Mouse (Mus musculus): ENCODE results near the gene Vsig10. TPM values are rescaled to one million over a fixed set of nuclear protein-coding genes. Genes with fewer than 3 reads are reported as not detected.

Vsig10 gene
- polyA plus RNA-seq, 1 experiment from 2014 or later, result 16.6 TPM

DNA sequence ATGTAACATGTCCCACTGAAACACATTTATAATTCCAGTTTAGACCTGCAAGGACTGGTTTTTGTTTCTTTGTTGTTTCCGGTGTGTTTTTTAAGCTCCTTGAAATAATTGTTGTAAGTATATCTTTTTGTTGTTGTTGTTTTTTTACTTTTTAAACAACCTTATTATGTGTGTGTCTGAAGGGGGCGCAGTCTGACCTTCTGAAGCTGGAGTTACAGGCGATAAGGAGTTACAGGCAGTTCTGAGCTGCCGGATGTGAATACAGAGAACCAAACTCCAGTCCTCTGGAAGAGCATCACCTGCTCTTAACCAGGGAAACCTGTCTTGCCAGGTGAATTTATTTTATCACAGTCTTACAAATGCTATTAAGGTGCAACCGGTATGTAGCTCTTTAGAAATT, 13.1 kb upstream of the Vsig10 start:
- H3K27me3 ChIP-seq, result no peaks in the 10 kb centered on the region
- H3K4me1 ChIP-seq, result no peaks in the 10 kb centered on the region
- no peak overlapping the region for H3K27ac ChIP-seq
- H3K9ac ChIP-seq, result no peak overlapping the region
- H3K9me3 ChIP-seq, result no peaks in the 10 kb centered on the region
- WGBS, result 86% methylated on average over 5 of the region's 5 CpGs
- ATAC-seq (ENCODE audit: borderline replicate concordance, extremely low read depth, low FRiP score, low TSS enrichment), result no peak
- no peaks in the 10 kb centered on the region for H3K36me3 ChIP-seq
- no peak overlapping the region for H3K4me3 ChIP-seq
- H3K4me2 ChIP-seq, result no peak overlapping the region

DNA sequence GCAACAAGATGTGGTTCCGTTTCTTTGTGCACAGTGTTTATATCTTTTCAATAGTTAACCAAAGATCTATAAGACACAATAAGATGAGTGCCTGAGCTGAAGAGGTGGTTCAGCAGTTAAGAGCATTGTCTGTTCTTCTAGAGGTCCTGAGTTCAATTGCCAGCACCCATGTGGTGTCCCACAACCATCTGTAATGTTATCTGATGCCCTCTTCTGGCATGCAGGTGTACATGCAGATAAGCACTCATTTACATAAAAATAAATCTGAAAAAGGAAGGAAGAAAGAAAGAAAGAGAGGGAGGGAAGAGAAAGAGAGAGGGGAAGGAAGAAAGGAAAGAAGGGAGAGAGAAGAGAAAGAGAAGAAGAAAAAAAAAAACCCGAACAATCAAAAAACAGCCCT, 12.1 kb upstream of the Vsig10 start:
- Histone ChIP-seq H3K4me2 (no peak overlapping the region), H3K27me3 (no peaks in the 10 kb centered on the region), H3K27ac (no peak overlapping the region), H3K9me3 (no peaks in the 10 kb centered on the region), H3K4me1 (no peaks in the 10 kb centered on the region), H3K36me3 (no peaks in the 10 kb centered on the region), H3K9ac (no peak overlapping the region), H3K4me3 (no peak overlapping the region)
- no peak for ATAC-seq (ENCODE audit: borderline replicate concordance, extremely low read depth, low FRiP score, low TSS enrichment)
- WGBS, result 96% methylated on average over 2 of the region's 2 CpGs

DNA sequence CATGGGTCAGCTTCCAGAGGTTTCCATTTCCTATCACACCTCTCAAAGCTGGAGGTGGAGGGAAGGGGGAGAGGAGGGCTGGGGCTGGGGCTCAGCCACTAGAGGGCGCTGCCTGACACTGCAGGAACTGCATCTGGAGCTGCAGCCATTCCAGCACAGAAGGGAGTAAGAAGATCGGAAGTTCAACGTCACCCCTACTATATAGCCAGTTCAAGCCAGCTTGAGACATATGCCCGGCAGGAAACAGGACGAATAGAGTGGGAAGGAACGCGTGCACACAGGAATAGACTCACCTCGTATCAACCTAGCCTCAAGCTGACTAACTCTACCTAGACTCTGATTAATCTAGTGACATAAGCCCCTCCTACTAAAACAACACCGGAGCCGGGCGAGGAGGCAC, 11.2 kb upstream of the Vsig10 start:
- Histone ChIP-seq H3K9me3 (no peaks in the 10 kb centered on the region), H3K4me1 (no peaks in the 10 kb centered on the region), H3K4me3 (no peak overlapping the region), H3K27me3 (no peaks in the 10 kb centered on the region), H3K36me3 (no peaks in the 10 kb centered on the region), H3K27ac (no peak overlapping the region), H3K4me2 (no peak overlapping the region), H3K9ac (no peak overlapping the region)
- 28% methylated on average over 11 of the region's 11 CpGs for WGBS
- 0 out of 2 replicates have a peak, but pooled peaks have one; percentile 43 for ATAC-seq (ENCODE audit: borderline replicate concordance, extremely low read depth, low FRiP score, low TSS enrichment)

DNA sequence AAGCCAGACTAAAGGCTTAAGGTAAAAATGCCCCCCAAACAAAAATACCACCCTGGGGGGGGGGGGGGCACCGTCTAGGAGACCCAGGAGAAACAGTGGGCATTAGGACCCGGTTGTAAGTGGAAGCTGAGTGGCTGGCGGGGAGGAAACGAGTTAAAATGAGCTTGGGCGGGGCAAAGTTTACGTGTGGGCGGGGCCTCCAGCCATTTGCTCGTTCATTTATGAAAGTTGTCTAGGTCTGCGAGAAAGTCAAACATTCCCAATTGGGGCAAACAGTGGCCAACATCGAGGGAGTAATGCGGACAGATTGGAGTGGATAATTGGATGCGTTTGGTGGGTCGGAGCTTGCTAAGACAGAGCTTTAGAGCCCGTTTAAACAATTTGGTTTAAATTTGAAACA, 5.5 kb upstream of the Vsig10 start:
- Histone ChIP-seq H3K4me1 (peaks cover 25% of the 10 kb centered on the region), H3K27me3 (no peaks in the 10 kb centered on the region), H3K27ac (peak overlapping the region; percentile 94), H3K4me3 (peak overlapping the region; percentile 30), H3K9ac (no peak overlapping the region), H3K9me3 (no peaks in the 10 kb centered on the region), H3K36me3 (no peaks in the 10 kb centered on the region), H3K4me2 (peak overlapping the region; percentile 51)
- ATAC-seq (ENCODE audit: borderline replicate concordance, extremely low read depth, low FRiP score, low TSS enrichment), result peak; percentile 28; the same call in 1 of the 2 replicates
- 10% methylated on average over 13 of the region's 14 CpGs for WGBS

DNA sequence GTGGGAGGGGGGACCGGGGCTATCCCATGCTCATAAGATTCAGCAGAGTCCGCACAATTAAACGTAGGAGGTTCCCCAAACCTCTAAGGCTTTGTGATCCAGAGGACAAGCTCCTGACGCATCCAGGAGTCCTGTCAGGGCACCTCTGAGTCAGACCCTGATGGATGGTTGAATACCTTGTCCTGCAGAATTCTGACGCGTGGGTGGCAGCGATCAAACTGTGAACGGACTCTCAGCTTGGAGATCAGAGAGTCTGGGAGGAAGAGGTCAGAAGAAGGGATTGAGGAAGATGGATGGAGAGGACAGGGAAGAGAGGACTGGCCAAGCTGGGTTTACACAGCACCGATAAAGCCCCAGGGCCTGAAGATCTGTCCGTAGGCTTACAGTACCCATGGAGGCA, 5.0 kb upstream of the Vsig10 start:
- 0 out of 2 replicates have a peak overlapping the region, but pooled peaks have one; percentile 20 for H3K9ac ChIP-seq
- ATAC-seq (ENCODE audit: borderline replicate concordance, extremely low read depth, low FRiP score, low TSS enrichment), result no peak

DNA sequence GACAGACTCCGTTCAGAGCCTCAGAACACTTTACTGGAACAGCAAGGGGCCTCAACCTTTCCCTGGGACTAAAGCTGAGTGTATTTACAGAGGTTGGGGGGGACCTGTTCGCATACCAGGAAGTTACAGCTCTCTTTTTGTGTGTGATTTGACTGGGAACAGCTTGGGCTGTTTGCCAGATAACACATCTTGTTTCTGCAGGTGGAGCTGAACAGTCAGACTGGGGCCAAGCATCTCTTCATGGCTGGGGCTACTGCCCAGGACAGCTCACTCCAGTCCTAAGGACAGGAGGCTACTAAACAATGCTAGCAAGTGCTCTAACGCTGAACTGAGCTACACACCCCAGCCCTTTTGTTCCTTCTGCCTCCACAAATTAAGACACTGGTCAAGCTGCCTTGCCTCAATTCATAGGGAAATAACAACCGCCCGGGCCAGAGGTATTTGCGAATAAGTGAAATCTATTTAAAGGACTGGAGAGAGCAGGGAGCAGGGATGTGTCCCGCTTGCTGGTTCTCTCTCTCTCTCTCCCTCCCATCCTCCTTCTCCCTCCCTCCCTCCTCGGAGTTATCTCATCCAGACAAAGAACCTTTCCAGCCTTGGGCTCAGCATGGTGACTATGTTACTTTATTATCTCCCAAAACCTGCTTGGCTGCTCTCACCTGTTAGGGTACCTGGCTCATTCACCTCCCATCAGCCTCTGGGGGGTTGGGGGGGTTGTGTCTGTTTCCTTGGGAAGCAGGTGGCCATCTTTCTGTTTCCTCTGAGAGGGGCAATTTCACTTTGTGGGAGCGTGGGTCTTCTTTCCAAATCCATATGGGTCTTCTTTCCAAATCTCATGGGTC, 4.1 kb upstream of the Vsig10 start:
- H3K4me2 ChIP-seq, result peak overlapping the region; percentile 51
- no peaks in the 10 kb centered on the region for H3K36me3 ChIP-seq
- no peak overlapping the region for H3K9ac ChIP-seq
- H3K27ac ChIP-seq, result peak overlapping the region; percentile 94
- WGBS, result 29% methylated on average over 9 of the region's 9 CpGs
- H3K27me3 ChIP-seq, result no peaks in the 10 kb centered on the region
- H3K4me1 ChIP-seq, result peaks cover 25% of the 10 kb centered on the region
- 0 out of 2 replicates have a peak overlapping the region, but pooled peaks have one; percentile 30 for H3K4me3 ChIP-seq
- no peaks in the 10 kb centered on the region for H3K9me3 ChIP-seq
- ATAC-seq (ENCODE audit: borderline replicate concordance, extremely low read depth, low FRiP score, low TSS enrichment), result peak; percentile 44

More for the DNA sequence above, 5.0 kb upstream of the Vsig10 start:
- no peaks in the 10 kb centered on the region for H3K36me3 ChIP-seq
- H3K27me3 ChIP-seq, result no peaks in the 10 kb centered on the region
- peak overlapping the region; percentile 51 for H3K4me2 ChIP-seq
- WGBS, result 11% methylated on average over 10 of the region's 10 CpGs
- peak overlapping the region; percentile 94 for H3K27ac ChIP-seq
- no peaks in the 10 kb centered on the region for H3K9me3 ChIP-seq
- H3K4me1 ChIP-seq, result peaks cover 25% of the 10 kb centered on the region
- H3K4me3 ChIP-seq, result peak overlapping the region; percentile 30

DNA sequence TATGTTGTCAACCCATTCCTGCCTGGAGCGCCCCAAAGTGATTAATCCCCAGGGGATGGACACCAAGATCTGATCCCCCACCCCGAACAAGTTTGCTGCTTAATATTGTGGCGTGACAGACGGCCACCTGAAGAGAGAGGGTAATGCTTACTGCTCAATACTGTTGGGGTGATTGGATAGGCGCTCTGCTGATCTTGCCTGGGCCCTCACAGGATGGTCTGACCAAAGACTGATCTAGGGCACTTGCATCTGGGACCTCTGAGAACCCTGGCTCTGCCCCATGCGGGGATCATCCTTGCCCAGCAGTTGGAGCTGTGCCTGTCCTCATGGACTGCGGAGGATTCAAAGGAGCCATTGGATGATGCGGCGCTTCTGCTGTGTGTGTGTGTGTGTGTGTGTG, 4.9 kb downstream of the Vsig10 start:
- Histone ChIP-seq H3K27me3 (no peaks in the 10 kb centered on the region), H3K4me2 (no peak overlapping the region), H3K4me1 (no peaks in the 10 kb centered on the region; the same call in 1 of the 2 replicates), H3K36me3 (peaks cover 4% of the 10 kb centered on the region; the same call in 1 of the 2 replicates), H3K27ac (no peak overlapping the region), H3K4me3 (no peak overlapping the region), H3K9ac (no peak overlapping the region), H3K9me3 (no peaks in the 10 kb centered on the region)
- ATAC-seq (ENCODE audit: borderline replicate concordance, extremely low read depth, low FRiP score, low TSS enrichment), result no peak
- 83% methylated on average over 9 of the region's 9 CpGs for WGBS

DNA sequence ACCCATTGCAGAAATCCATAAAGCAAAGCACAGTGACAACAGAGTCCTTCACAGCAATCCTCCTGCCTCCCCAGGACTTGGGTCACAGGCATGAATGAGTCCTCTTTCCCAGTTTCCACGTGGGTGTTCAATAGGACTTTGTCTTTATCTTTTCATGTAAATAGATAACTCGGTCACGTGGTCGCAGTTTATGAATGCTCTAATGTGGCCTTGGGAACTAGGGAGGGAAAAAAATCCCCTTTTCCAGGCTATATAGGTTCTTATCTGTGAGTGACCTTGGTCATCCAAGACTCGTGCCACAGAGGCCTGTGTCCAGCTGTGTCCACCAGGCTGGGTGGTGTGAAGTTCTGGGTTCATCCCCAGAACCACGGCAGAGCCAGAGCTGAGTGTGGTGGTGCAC, 7.5 kb downstream of the Vsig10 start:
- Histone ChIP-seq H3K4me1 (0 out of 2 replicates have a peak, but pooled peaks cover 4% of the 10 kb centered on the region), H3K4me3 (no peak overlapping the region), H3K27ac (no peak overlapping the region), H3K27me3 (no peaks in the 10 kb centered on the region), H3K36me3 (peaks cover 4% of the 10 kb centered on the region; the same call in 1 of the 2 replicates), H3K4me2 (no peak overlapping the region), H3K9ac (no peak overlapping the region), H3K9me3 (no peaks in the 10 kb centered on the region)
- 47% methylated on average over 6 of the region's 6 CpGs for WGBS
- no peak for ATAC-seq (ENCODE audit: borderline replicate concordance, extremely low read depth, low FRiP score, low TSS enrichment)

DNA sequence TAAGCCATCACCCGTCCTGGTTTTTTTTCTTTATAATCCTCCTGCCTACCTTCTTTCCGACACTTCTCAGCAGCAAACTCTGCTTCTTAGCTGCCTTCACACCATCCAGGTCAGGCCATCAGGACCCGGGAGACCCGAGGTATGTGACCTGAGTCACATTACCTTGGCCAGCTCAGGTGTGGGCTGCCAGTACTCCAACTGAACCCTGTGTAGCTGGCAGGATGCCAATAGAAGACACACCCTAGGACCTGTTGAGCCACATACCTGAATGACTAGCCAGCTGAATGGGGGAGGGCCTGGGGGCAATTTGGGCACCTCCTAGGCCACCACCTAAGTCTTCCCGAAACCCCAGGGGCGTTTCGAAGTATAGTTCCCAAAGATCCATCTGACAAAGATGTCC, 11.6 kb downstream of the Vsig10 start:
- no peak overlapping the region for H3K4me3 ChIP-seq
- WGBS, result 59% methylated on average over 7 of the region's 7 CpGs
- H3K9ac ChIP-seq, result no peak overlapping the region
- 0 out of 2 replicates have a peak, but pooled peaks cover 4% of the 10 kb centered on the region for H3K4me1 ChIP-seq
- peaks cover 6% of the 10 kb centered on the region for H3K36me3 ChIP-seq
- no peak overlapping the region for H3K27ac ChIP-seq
- no peak overlapping the region for H3K4me2 ChIP-seq
- ATAC-seq (ENCODE audit: borderline replicate concordance, extremely low read depth, low FRiP score, low TSS enrichment), result 0 out of 2 replicates have a peak, but pooled peaks have one; percentile 46
- H3K27me3 ChIP-seq, result no peaks in the 10 kb centered on the region
- no peaks in the 10 kb centered on the region for H3K9me3 ChIP-seq

DNA sequence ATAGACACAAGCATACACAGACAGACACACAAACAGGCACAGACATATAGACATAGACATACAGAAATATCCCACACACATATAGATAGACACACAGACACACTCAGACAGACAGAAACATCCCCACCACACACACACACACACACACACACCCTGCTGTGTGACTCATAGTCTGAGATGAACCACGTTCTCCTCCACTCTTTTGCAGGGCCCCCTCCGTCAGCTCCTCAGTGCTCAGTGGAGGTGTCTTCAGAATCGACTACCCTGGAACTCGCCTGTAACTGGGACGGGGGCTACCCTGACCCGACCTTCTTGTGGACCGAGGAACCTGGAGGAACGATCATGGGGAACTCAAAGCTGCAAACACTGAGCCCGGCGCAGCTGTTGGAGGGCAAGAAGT, 19.1 kb downstream of the Vsig10 start:
- Histone ChIP-seq H3K36me3 (peaks cover 19% of the 10 kb centered on the region), H3K27ac (no peak overlapping the region)

DNA sequence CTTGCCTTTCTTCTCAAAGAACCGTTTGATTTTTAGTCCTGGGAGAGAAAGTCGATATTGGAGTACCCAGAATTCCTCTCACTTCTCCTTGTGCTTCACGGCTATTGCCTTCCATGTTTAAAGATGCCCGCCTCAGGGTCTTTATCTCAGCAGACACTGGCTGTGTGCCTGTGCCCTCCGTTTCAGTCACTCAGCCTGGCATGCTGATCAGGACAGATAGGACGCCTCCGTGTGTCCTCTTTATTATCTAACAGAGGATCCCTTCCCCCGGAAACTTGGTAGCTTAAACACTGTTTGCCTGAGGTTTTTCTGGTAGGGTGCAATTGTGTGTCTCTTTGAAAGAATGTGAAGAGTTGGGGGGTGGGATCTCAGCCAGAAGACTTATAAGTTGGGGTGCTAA, 19.6 kb downstream of the Vsig10 start:
- Histone ChIP-seq H3K9me3 (no peaks in the 10 kb centered on the region), H3K36me3 (peaks cover 19% of the 10 kb centered on the region), H3K4me2 (no peak overlapping the region), H3K27ac (no peak overlapping the region), H3K4me1 (no peaks in the 10 kb centered on the region), H3K27me3 (no peaks in the 10 kb centered on the region), H3K4me3 (no peak overlapping the region), H3K9ac (no peak overlapping the region)
- 77% methylated on average over 8 of the region's 8 CpGs for WGBS
- no peak for ATAC-seq (ENCODE audit: borderline replicate concordance, extremely low read depth, low FRiP score, low TSS enrichment)

More for the DNA sequence above, 19.1 kb downstream of the Vsig10 start:
- no peak for ATAC-seq (ENCODE audit: borderline replicate concordance, extremely low read depth, low FRiP score, low TSS enrichment)
- Histone ChIP-seq H3K9me3 (no peaks in the 10 kb centered on the region), H3K4me1 (no peaks in the 10 kb centered on the region), H3K4me2 (no peak overlapping the region), H3K9ac (no peak overlapping the region), H3K4me3 (no peak overlapping the region), H3K27me3 (no peaks in the 10 kb centered on the region)
- WGBS, result 84% methylated on average over 10 of the region's 10 CpGs

DNA sequence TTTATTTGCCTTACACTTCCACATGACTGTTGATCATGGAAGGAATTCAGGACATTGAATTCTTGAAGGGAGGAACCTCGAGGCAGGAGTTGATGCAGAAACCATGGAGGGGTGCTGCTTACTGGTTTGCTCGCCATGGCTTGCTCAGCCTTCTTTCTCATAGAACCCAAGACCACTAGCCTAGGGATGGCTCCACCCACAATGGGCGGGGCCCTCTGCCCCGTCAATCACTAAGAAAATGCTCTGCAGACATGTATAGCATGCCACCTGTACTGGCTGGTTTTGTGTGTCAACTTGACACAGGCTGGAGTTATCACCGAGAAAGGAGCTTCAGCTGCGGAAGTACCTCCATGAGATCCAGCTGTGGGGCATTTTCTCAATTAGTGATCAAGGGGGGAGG, 21.2 kb downstream of the Vsig10 start:
- no peaks in the 10 kb centered on the region for H3K27me3 ChIP-seq
- H3K4me1 ChIP-seq, result no peaks in the 10 kb centered on the region
- H3K27ac ChIP-seq, result no peak overlapping the region
- H3K9me3 ChIP-seq, result no peaks in the 10 kb centered on the region
- ATAC-seq (ENCODE audit: borderline replicate concordance, extremely low read depth, low FRiP score, low TSS enrichment), result no peak
- H3K36me3 ChIP-seq, result peaks cover 21% of the 10 kb centered on the region
- no peak overlapping the region for H3K4me2 ChIP-seq
- 74% methylated on average over 6 of the region's 6 CpGs for WGBS
- H3K4me3 ChIP-seq, result no peak overlapping the region
- no peak overlapping the region for H3K9ac ChIP-seq
